Mouse (Mus musculus) gastrocnemius, adult 18-20 months (tissue): Measurements from ENCODE around the gene Spdye4a. TPM values are rescaled to one million over a fixed set of nuclear protein-coding genes. Genes with fewer than 3 reads are reported as not detected.

Experiments used
- DNase-seq: peaks from one replicate; pipeline ENCODE4 v3.0.0; 2021; ENCODE audit warnings: low spot score
- long read RNA-seq, 2 experiments: library from polyadenylated mRNA; stranded (forward); transcript quantifications; one replicate each; pipeline ENCODE4 v2.0.0; 2021
- total RNA-seq, 2 experiments: library from RNA; stranded (reverse); gene quantifications; 2 replicates each; pipeline ENCODE4 v1.2.3; 2021

The Spdye4a gene
- total RNA-seq: not detected
- long read RNA-seq, experiment 1: 0 reads
- long read RNA-seq, experiment 2: 0 reads

GRCm38 (mm10) chr5:143226790-143227189 is at the start of gene Spdye4a:
Gene Spdye4a (minus strand): TSS chr5:143226890.
- DNase-seq: no peak

DNA sequence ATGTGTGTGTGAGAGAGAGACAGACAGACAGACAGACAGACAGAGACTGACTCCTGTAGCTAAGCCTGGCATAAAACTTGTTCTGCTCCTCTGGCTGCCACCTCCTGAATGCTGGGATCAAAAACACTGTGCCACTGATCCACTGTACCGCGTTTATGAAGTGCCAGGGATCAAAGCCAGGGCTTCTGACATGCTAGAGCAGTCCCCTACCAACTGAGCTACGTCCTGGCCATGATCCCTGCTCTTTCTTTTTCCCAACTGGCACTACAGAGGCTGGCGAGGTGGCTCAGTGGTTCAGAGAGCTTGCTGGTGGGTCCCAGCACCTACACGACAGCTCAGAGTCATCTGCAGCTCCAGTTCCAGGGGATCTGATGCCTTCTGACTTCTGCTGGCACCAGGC is 49.1 kb upstream of the Spdye4a start:
- DNase-seq: no peak

DNA sequence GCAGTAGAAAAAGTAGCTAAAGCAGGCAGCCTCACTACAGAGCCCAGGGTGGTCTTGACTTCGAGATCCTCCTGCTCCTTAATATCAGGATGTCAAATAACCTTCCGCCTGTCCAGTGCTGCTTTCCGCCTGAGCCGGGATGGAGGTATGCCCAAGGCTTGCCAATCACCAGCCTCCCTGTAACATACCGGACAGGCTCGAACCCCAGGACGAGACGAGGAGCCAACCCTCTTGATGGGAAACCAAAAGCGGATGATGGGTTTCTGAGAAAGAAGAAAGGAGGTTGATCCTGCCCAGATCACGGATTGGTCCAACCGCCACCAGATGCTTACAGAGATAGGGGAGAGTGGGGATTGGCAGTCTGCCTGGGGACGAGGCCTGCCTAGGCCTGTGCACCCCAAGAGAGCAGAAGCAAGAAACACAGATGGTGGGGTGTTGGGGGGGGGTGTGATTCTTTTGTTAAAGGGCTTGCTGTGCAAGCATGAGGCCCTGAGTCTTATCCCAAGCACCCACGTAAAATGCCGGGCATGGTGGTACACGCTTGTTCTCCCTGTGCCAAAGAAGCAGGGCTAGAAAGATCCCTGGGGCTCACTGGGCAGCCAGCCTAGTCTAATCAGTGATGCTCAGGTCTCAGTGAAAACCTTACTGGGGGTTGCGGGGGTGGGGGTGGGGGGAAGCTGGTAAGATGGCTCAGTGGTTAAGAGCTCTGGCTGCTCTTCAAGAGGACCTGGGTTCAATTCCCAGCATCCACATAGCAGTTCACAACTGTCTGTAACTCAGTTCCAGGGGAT is 46.0 kb upstream of the Spdye4a start:
- no peak for DNase-seq

DNA sequence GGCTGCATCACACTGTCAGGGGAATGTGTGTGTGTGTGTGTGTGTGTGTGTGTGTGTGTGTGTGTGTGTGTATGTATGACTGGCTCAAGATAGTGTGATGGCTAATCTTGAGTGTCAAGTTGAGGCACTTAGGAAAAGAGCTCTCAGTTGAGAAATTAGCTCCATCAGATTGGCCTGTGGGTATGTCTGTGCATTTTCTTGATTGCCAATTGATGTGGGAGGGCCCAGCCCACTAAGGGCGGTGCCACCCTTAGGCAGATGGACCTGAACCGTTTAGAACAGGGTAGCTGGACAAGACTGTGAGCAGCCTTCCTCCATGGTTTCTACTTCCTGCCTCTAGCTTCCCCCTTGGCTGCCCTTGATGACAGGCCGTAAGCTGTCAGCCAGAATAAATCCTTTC is 45.4 kb upstream of the Spdye4a start:
- DNase-seq: no peak

DNA sequence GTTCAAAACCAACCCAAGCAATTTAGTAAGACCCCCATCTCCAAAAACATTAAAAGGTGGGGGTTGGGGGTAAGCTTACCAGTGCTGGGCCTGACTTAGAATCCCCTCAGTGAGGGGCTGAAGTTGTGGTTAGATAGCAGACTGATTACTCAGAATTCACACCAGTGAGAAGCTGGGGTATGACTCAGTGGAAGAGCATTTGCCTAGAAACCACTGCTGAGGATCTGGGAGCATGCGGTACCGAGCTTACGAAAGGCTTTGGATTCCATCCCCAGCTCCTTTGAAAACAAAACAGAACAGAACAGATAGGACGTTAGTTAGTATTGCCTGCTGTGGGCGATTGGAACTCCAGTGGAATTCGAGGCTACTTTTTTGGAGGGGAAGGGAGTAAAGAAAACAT is 45.0 kb upstream of the Spdye4a start:
- no peak for DNase-seq

- DNase-seq: no peak
These were observed 43.4 kb upstream of the Spdye4a start for GRCm38 (mm10) chr5:143270151-143270519.

- peak; percentile 63 for DNase-seq
These were observed 42.9 kb upstream of the Spdye4a start, which contains the start of gene Zfp316 for GRCm38 (mm10) chr5:143269363-143270150. Gene Zfp316 (minus strand): TSS chr5:143270022.

- DNase-seq: no peak
These were observed 42.3 kb upstream of the Spdye4a start for GRCm38 (mm10) chr5:143268985-143269362.

DNA sequence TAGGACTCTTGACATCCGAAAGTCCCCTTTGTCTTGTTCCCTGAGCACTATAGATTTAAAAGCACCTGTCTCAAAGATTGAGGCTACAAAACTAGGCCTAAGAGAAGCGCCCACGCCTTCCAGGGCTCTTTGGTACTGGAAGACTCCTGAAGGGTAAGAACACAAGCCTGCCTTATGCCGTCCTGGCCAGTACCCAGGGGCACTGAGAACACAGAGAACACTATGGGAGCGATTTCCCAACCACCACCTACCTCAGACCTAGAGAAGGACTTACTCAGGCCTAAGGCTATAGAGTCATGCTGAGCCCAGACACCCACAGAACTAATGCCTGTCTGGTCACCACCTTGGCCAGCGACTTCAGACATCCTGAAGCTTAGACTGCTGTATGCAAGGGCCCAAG is 40.1 kb upstream of the Spdye4a start:
- DNase-seq: no peak

DNA sequence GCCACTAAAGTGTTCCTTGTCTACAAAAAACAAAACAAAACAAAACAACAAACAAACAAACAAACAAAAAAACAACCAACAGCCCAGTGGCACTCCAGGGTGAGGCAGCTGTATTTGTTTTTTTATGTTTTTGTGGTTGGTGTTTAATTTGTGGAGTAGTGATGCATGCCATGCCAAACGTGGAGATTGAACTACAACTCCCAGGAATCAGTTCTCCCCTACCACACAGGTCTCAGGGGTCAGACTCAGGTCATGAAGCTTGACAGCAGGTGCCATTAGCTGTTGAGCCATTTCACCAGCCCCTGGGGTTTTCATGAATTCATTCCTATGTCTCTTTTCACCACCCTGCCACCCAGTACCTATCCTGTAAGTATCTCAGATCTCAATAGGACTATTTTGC is 38.7 kb upstream of the Spdye4a start:
- DNase-seq: no peak

- DNase-seq: no peak
These were observed 38.0 kb upstream of the Spdye4a start for GRCm38 (mm10) chr5:143264689-143265088.

DNA sequence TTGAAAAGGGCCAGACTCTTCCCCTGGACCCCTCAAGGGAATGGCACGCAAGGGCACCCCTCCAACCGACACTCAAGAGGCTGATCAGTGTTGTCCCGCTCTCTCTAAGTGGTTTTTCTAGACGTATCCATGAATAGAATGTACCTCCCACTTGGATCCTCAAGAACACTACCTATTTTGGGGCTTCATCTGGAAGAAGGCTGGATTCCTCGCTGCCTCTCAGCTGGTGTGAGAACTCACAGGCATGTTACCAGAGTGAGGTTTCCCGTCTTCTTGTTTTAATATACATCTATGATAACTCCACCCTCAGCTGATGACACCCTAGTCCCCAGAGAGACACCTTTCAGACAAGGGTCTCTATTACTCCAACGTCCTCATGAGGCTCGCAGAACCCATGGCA is 34.9 kb upstream of the Spdye4a start:
- no peak for DNase-seq

- DNase-seq: no peak
These were observed 29.1 kb upstream of the Spdye4a start for GRCm38 (mm10) chr5:143255802-143256201.

GRCm38 (mm10) chr5:143255131-143255519 is 28.4 kb upstream of the Spdye4a start:
- no peak for DNase-seq

DNA sequence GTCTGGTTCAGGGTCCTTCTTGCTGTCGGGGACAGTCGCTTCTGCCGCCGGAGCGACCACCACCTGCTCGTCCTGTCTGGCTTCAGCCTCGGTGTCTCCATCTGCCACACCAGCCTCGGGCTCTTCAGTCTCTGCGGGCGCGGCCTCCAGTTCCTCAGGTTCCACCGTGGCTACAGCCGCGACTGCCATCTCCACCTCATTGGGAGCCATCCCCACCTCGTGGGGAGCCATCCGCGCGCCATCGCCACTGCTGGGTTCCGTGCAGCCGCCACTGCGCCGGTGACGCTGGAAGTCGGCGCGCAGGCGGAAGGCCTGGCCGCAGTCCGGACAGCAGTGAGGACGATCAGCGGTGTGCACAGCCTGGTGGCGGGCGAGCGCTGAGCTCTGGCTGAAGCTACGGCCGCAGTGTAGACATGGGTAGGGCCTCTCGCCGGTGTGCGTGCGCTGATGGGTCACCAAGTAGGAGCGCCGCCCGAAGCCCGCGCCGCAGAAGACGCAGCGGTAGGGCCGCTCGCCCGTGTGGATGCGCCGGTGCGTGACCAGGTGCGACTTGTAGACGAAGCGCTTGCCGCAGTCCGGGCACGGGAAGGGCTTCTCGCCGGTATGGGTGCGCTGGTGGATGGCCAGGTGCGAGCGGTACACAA is 27.9 kb upstream of the Spdye4a start:
- no peak for DNase-seq

DNA sequence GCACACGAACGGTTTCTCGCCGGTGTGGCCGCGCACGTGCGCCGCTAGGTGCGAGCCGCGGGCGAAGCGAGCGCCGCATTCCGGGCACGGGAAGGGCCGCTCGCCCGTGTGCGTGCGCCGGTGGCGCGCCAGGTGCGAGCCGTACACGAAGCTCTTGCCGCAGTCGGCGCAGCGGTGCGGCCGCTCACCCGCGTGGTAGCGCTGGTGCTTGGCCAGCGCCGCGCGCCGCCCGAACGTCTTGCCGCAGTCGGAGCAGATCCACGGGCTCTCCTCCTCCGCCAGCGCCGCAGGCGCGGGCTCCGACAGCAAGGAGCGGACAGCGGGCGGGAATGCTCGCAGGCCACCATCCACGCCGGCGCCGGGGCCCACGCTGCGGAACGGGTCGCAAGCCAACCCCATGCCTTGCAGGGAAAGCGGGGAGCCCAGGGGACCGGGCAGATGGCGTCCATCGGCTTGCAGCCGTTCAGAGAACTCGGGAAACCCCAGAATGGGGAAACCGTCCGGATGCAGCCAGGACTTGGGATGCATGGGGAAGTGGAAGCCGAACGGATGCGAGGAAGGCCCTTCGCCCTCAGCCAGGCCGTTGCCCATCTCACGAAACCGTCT is 27.3 kb upstream of the Spdye4a start:
- DNase-seq: no peak

DNA sequence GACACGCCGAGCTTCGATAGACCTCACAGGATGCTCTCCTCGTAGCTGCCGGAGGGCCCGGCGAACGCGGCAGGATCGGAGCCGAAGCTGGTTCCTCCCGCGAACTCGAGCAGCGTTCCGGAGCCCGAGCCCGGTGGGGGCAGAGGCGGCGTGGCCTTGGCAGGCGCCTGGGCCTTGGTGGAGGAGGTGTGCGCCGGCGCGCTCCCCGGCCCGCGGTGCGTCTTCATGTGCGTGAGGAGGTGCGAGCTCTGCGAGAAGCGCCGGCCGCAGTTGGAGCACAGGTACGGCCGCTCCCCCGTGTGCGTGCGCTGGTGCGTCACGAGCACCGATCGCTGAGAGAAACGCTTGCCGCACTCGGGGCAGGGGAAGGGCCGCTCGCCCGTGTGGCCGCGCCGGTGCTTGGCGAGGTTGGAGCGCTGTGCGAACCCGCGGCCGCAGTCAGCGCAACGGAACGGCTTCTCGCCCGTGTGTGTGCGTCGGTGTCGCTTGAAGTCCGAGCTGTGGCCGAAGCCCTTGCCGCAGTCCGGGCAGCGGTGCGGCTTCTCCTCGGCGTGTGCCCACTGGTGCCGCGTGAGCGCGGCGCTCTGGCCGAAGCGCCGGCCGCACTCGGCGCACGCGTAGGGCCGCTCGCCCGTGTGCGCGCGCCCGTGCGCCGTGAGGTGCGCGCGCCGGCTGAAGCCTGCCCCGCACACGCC is 26.6 kb upstream of the Spdye4a start:
- no peak for DNase-seq

DNA sequence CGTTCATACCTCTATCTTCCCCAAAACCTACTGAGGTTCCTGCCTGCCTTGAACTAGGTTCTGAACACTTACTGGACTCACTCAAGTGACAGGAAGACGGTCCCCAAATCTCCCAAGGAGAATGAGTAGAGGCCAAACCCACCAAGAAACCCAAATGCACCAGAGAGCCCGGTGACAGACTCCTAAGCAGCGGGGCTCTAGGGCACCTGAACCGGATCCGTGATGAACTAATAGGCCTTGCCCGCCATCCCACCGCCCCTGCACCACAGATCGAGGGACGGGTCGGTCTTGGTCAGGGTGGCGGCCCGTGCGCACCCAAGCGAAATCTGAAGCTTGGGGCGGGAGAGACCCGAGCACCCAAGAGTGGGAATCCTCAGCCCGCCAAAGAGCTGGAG is 26.1 kb upstream of the Spdye4a start:
- no peak for DNase-seq

- no peak for DNase-seq
These were observed 25.3 kb upstream of the Spdye4a start for GRCm38 (mm10) chr5:143252039-143252438.

- DNase-seq: no peak
These were observed 18.2 kb upstream of the Spdye4a start for GRCm38 (mm10) chr5:143244926-143245325.

DNA sequence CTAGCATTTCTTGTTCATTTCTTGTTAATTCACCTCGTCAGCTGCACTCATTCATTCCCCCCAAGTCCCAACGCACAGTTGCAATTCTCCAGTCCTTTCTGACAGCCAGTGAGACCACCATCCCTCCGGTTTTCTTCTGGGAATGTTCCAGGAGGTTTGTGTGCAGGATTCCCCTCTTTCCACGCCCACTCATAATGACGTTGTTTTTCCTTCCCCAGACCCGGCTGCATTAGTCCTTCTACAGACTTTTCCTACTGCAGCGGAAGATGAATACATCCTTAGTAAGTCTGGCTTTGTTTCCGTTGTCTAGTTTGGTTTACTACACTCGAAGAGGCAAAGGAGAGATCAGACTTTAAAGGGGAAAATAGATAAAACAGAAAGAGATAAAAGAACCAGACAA is 9.3 kb upstream of the Spdye4a start:
- DNase-seq: no peak
